Mouse (Mus musculus): Measurements from ENCODE around the gene Ifnar2.

GRCm38 (mm10) chr16:91328922-91329321 is 43.7 kb upstream of the Ifnar2 start:
- TF ChIP-seq CTCF (IDR thresholded peaks at IDR 0.05) = no peak
- no peak for TF ChIP-seq POLR2A (IDR thresholded peaks at IDR 0.05; ENCODE audit: insufficient read depth, low read depth, low read length)
- no peak for TF ChIP-seq EP300 (IDR thresholded peaks at IDR 0.05; ENCODE audit: insufficient read depth, low read depth, low read length)

Data from heart, adult 2 months (tissue).